Mouse (Mus musculus): ENCODE measurements around the gene Sult3a2. TPM values are rescaled to one million over a fixed set of nuclear protein-coding genes. Genes with fewer than 3 reads are reported as not detected.
"Not testable (repeated sequence)": the region's sequence is repeated elsewhere in the genome, so short reads cannot be mapped to it uniquely, and the experiment has no call there.

The Sult3a2 gene
- polyA plus RNA-seq (2015; fragmentation: Nextera tagmentation; extraction: Ambion mirVana), result not detected in 2 replicates

- Histone ChIP-seq H3K4me1 (ENCODE audit: control insufficient read depth, low read depth, low read length) (no peaks in the 10 kb centered on the region), H3K9me3 (replicated peaks; ENCODE audit: control insufficient read depth, low read length) (no peaks in the 10 kb centered on the region), H3K4me3 (ENCODE audit: low read depth, low read length) (no peak within 1 kb of the TSS), H3K9ac (ENCODE audit: low read depth, low read length) (no peak within 1 kb of the TSS), H3K36me3 (ENCODE audit: control insufficient read depth, insufficient read depth) (no peaks in the 10 kb centered on the region), H3K27me3 (ENCODE audit: control insufficient read depth, insufficient read depth, low read depth, low read length) (no peaks in the 10 kb centered on the region), H3K4me2 (ENCODE audit: low read depth, low read length) (no peak within 1 kb of the TSS), H3K27ac (ENCODE audit: low read length) (no peak within 1 kb of the TSS)
- ATAC-seq (ENCODE audit: low read depth), result no peak
- 43% methylated on average over 3 of the region's 3 CpGs for WGBS (ENCODE audit: insufficient replicate concordance)
Measured at GRCm38 (mm10) chr10:33786604-33787003, at the start of gene Sult3a2. Sult3a2 (minus strand) TSS chr10:33786704.

DNA sequence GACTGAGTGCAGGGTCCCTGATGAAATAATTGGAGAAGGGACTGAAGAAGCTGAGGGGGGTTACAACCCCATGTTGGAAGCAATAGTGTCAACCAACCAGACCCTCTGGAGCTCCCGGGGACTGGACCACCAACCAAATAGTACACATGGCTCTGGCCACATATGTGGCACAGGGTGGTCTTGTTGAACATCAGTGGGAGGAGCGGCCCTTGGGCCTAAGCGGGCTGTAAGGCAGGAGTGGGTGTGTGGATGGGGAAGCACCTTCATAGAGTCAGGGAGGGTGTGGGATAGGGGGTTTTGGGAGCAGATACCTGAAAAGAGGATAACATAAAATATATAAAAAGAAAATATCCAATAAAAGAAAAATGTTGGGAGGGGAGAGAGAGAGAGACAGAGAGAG lies 34.4 kb upstream of the Sult3a2 start:
- no peaks in the 10 kb centered on the region for H3K27me3 ChIP-seq (ENCODE audit: control insufficient read depth, insufficient read depth, low read depth, low read length)
- H3K9ac ChIP-seq (ENCODE audit: low read depth, low read length), result no peak overlapping the region
- no peak overlapping the region for H3K4me2 ChIP-seq (ENCODE audit: low read depth, low read length)
- WGBS (ENCODE audit: insufficient replicate concordance), result 68% methylated on average over 3 of the region's 3 CpGs
- H3K4me1 ChIP-seq (ENCODE audit: control insufficient read depth, low read depth, low read length), result no peaks in the 10 kb centered on the region
- no peak for ATAC-seq (ENCODE audit: low read depth)
- H3K27ac ChIP-seq (ENCODE audit: low read length), result no peak overlapping the region
- H3K4me3 ChIP-seq (ENCODE audit: low read depth, low read length), result no peak overlapping the region
- H3K9me3 ChIP-seq (replicated peaks; ENCODE audit: control insufficient read depth, low read length), result no peaks in the 10 kb centered on the region
- no peaks in the 10 kb centered on the region for H3K36me3 ChIP-seq (ENCODE audit: control insufficient read depth, insufficient read depth)

DNA sequence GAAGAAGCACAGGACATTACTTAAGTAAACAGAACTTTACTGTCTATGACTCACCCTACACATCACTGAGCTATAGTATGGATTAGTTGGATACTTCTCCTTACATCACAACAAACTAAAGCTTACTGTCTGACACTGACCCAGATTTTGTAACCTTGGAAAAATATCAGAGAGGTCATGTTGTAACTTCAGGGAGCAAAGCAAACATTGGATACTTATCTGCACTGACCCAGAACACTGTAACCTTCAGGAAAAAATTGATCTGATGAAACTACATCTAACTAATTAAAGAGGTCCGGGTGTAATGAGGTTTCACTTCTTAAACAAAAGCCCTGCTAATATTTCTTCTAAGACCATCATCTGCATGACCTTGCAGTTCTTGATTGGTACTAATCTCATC lies 30.4 kb upstream of the Sult3a2 start:
- H3K27me3 ChIP-seq (ENCODE audit: control insufficient read depth, insufficient read depth, low read depth, low read length), result no peaks in the 10 kb centered on the region
- no peaks in the 10 kb centered on the region for H3K9me3 ChIP-seq (replicated peaks; ENCODE audit: control insufficient read depth, low read length)
- H3K4me2 ChIP-seq (ENCODE audit: low read depth, low read length), result no peak overlapping the region
- no peak overlapping the region for H3K27ac ChIP-seq (ENCODE audit: low read length)
- no peaks in the 10 kb centered on the region for H3K36me3 ChIP-seq (ENCODE audit: control insufficient read depth, insufficient read depth)
- H3K4me3 ChIP-seq (ENCODE audit: low read depth, low read length), result no peak overlapping the region
- no peaks in the 10 kb centered on the region for H3K4me1 ChIP-seq (ENCODE audit: control insufficient read depth, low read depth, low read length)
- no peak overlapping the region for H3K9ac ChIP-seq (ENCODE audit: low read depth, low read length)
- ATAC-seq (ENCODE audit: low read depth), result peak; percentile 60
- 29% methylated on average over 1 of the region's 1 CpGs for WGBS (ENCODE audit: insufficient replicate concordance)

- no peak overlapping the region for H3K27ac ChIP-seq (ENCODE audit: low read length)
- H3K27me3 ChIP-seq (ENCODE audit: control insufficient read depth, insufficient read depth, low read depth, low read length), result no peaks in the 10 kb centered on the region
- H3K9me3 ChIP-seq (replicated peaks; ENCODE audit: control insufficient read depth, low read length), result no peaks in the 10 kb centered on the region
- no peak overlapping the region for H3K9ac ChIP-seq (ENCODE audit: low read depth, low read length)
- H3K4me3 ChIP-seq (ENCODE audit: low read depth, low read length), result no peak overlapping the region
- H3K4me2 ChIP-seq (ENCODE audit: low read depth, low read length), result no peak overlapping the region
- no peaks in the 10 kb centered on the region for H3K36me3 ChIP-seq (ENCODE audit: control insufficient read depth, insufficient read depth)
- ATAC-seq (ENCODE audit: low read depth), result no peak
- H3K4me1 ChIP-seq (ENCODE audit: control insufficient read depth, low read depth, low read length), result no peaks in the 10 kb centered on the region
Measured at GRCm38 (mm10) chr10:33814266-33814665, 27.8 kb upstream of the Sult3a2 start.

GRCm38 (mm10) chr10:33811807-33812206 lies 25.3 kb upstream of the Sult3a2 start:
- Histone ChIP-seq H3K36me3 (ENCODE audit: control insufficient read depth, insufficient read depth) (no peaks in the 10 kb centered on the region), H3K4me2 (ENCODE audit: low read depth, low read length) (no peak overlapping the region), H3K4me3 (ENCODE audit: low read depth, low read length) (no peak overlapping the region), H3K27me3 (ENCODE audit: control insufficient read depth, insufficient read depth, low read depth, low read length) (no peaks in the 10 kb centered on the region), H3K27ac (ENCODE audit: low read length) (no peak overlapping the region), H3K4me1 (ENCODE audit: control insufficient read depth, low read depth, low read length) (no peaks in the 10 kb centered on the region), H3K9me3 (replicated peaks; ENCODE audit: control insufficient read depth, low read length) (no peaks in the 10 kb centered on the region), H3K9ac (ENCODE audit: low read depth, low read length) (no peak overlapping the region)
- 33% methylated on average over 1 of the region's 1 CpGs for WGBS (ENCODE audit: insufficient replicate concordance)
- ATAC-seq (ENCODE audit: low read depth), result no peak

DNA sequence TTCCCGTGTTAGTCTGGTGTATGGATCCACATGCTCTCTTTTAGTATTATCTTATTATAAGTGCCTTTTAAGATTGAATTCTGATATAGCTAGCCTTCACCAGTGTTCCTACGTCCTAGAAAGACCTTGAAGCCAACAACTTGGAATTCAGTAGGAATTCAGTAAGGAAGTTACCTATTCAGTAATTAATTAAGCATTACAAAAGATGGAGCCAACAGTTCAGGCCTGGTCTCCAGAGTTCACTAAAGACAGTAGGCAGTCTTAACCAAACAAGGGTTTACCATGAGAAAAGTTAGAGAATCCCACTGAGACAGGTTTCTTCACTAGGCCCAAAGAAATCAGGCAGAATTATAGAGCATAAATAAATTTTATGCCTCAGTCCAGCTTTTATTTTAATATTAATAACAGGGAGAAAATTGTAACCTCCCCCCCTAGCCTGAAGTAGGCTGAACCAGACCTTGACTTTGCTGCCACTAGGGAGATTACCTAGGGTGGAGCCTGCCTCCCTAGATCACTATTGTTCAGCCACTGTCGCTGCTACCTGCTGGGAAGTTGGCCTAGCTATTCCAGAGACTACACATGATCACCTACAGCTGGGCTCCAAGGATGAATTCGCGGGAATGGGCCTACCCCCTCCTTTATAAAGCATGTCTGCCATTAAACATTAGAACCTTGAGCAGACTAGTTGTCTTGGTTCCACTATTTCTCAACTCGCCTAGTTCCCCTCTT lies 10.9 kb upstream of the Sult3a2 start:
- WGBS (ENCODE audit: insufficient replicate concordance), result 52% methylated on average over 6 of the region's 6 CpGs
- not testable (repeated sequence) for ATAC-seq (ENCODE audit: low read depth)

GRCm38 (mm10) chr10:33796269-33796915 lies 9.9 kb upstream of the Sult3a2 start:
- not testable (repeated sequence) for H3K9ac ChIP-seq (ENCODE audit: low read depth, low read length); H3K27ac ChIP-seq (ENCODE audit: low read length); H3K27me3 ChIP-seq (ENCODE audit: control insufficient read depth, insufficient read depth, low read depth, low read length); H3K4me1 ChIP-seq (ENCODE audit: control insufficient read depth, low read depth, low read length); H3K9me3 ChIP-seq (replicated peaks; ENCODE audit: control insufficient read depth, low read length); H3K36me3 ChIP-seq (ENCODE audit: control insufficient read depth, insufficient read depth); H3K4me3 ChIP-seq (ENCODE audit: low read depth, low read length); H3K4me2 ChIP-seq (ENCODE audit: low read depth, low read length); ATAC-seq (ENCODE audit: low read depth)
- WGBS (ENCODE audit: insufficient replicate concordance), result 52% methylated on average over 4 of the region's 4 CpGs

More for the DNA sequence above, 10.9 kb upstream of the Sult3a2 start:
- H3K4me2 ChIP-seq (ENCODE audit: low read depth, low read length); H3K27me3 ChIP-seq (ENCODE audit: control insufficient read depth, insufficient read depth, low read depth, low read length); H3K4me1 ChIP-seq (ENCODE audit: control insufficient read depth, low read depth, low read length); H3K4me3 ChIP-seq (ENCODE audit: low read depth, low read length); H3K27ac ChIP-seq (ENCODE audit: low read length); H3K9ac ChIP-seq (ENCODE audit: low read depth, low read length); H3K9me3 ChIP-seq (replicated peaks; ENCODE audit: control insufficient read depth, low read length); H3K36me3 ChIP-seq (ENCODE audit: control insufficient read depth, insufficient read depth): not testable (repeated sequence)

- not testable (repeated sequence) for H3K4me1 ChIP-seq (ENCODE audit: control insufficient read depth, low read depth, low read length); H3K4me3 ChIP-seq (ENCODE audit: low read depth, low read length); H3K36me3 ChIP-seq (ENCODE audit: control insufficient read depth, insufficient read depth); H3K9ac ChIP-seq (ENCODE audit: low read depth, low read length); H3K4me2 ChIP-seq (ENCODE audit: low read depth, low read length); H3K27me3 ChIP-seq (ENCODE audit: control insufficient read depth, insufficient read depth, low read depth, low read length); H3K9me3 ChIP-seq (replicated peaks; ENCODE audit: control insufficient read depth, low read length); ATAC-seq (ENCODE audit: low read depth); H3K27ac ChIP-seq (ENCODE audit: low read length)
- 55% methylated on average over 3 of the region's 3 CpGs for WGBS (ENCODE audit: insufficient replicate concordance)
Measured at GRCm38 (mm10) chr10:33792166-33792565, 5.7 kb upstream of the Sult3a2 start.

GRCm38 (mm10) chr10:33787541-33787940 lies 1.0 kb upstream of the Sult3a2 start:
- H3K9ac ChIP-seq (ENCODE audit: low read depth, low read length), result no peak overlapping the region
- H3K4me1 ChIP-seq (ENCODE audit: control insufficient read depth, low read depth, low read length), result no peaks in the 10 kb centered on the region
- H3K4me3 ChIP-seq (ENCODE audit: low read depth, low read length), result no peak overlapping the region
- H3K4me2 ChIP-seq (ENCODE audit: low read depth, low read length), result no peak overlapping the region
- no peaks in the 10 kb centered on the region for H3K36me3 ChIP-seq (ENCODE audit: control insufficient read depth, insufficient read depth)
- H3K27me3 ChIP-seq (ENCODE audit: control insufficient read depth, insufficient read depth, low read depth, low read length), result no peaks in the 10 kb centered on the region
- no peaks in the 10 kb centered on the region for H3K9me3 ChIP-seq (replicated peaks; ENCODE audit: control insufficient read depth, low read length)
- H3K27ac ChIP-seq (ENCODE audit: low read length), result no peak overlapping the region
- ATAC-seq (ENCODE audit: low read depth), result no peak
